Mouse (Mus musculus) lung, postnatal 0 days (tissue): ENCODE data around the gene Palld.

Experiments
- CTCF ChIP-seq: IDR thresholded peaks from 2 replicates; pipeline ENCODE4 v1.5.1; 2016; ENCODE audit warnings: antibody characterized with exemption, mild to moderate bottlenecking
- EP300 ChIP-seq: IDR thresholded peaks from 2 replicates; pipeline ENCODE4 v1.6.1; 2016; ENCODE audit warnings: antibody characterized with exemption, mild to moderate bottlenecking, control low read depth

DNA sequence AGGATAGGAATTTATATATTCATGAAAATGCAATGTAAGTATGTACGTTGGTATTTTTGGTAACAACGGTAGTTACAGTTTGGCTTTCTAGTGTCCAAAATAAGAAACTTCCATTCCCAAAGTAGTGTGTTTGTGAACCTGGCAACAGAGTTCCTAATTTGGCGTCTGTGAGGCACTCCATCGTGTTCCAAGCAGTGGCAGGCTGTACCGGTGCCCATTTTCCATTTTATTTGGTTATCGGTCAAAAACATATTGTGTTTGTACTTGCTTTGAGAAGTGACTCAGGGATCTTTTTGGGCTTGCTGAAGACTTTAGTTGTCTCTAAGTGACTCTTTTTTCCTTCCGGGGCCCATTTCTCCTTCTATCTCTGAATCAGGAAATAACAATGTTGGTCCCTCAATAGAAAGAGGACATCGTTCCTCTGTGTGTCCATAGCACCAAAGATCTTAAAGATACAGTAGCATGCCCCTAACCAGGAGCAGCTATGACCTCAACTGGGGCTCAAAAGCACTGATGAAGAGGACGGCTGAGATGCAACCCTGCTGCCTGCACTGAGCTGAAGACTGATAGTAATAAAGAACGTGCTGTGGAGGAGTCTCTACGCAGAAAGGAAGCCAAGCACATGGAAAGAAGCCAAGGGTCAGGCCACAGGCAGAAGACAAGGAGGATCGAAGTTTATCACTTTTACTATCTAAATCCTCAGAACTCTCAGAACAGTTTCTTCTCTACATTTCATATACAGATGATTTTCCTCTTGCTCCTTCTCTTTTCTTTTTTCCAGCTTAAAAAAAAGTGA is 344.2 kb downstream of the Palld start:
- TF ChIP-seq CTCF (no peak), EP300 (no peak)
